Mouse (Mus musculus) embryo, embryonic 9.5 days (tissue): ENCODE measurements at regions not wholly inside any gene's neighbourhood (a gene's known extent, or its start where the extent isn't known, plus 50 kb on each side); places are given as distances from the start of the nearest gene placed in this dataset.

Experiments used
- DNase-seq: peaks from one replicate; pipeline ENCODE4 v3.0.0-alpha.2; 2017; ENCODE audit errors: extremely low spot score

- no peak for DNase-seq
These were observed 100.9 kb upstream of the Runx1 start for GRCm38 (mm10) chr16:92926853-92927252.

- no peak for DNase-seq
These were observed 95.0 kb upstream of the Runx1 start for GRCm38 (mm10) chr16:92920947-92921346.

GRCm38 (mm10) chr16:92917356-92917755 lies 91.4 kb upstream of the Runx1 start:
- DNase-seq, result no peak

GRCm38 (mm10) chr16:92915651-92916050 lies 89.7 kb upstream of the Runx1 start:
- no peak for DNase-seq

GRCm38 (mm10) chr16:92906873-92907272 lies 80.9 kb upstream of the Runx1 start:
- DNase-seq, result no peak

GRCm38 (mm10) chr16:92905626-92906025 lies 79.7 kb upstream of the Runx1 start:
- DNase-seq, result no peak

- DNase-seq, result no peak
These were observed 78.0 kb upstream of the Runx1 start for GRCm38 (mm10) chr16:92903892-92904473.

GRCm38 (mm10) chr16:92903486-92903885 lies 77.5 kb upstream of the Runx1 start:
- no peak for DNase-seq

- no peak for DNase-seq
These were observed 73.8 kb upstream of the Runx1 start for GRCm38 (mm10) chr16:92899704-92900103.

GRCm38 (mm10) chr16:92891741-92892140 lies 65.8 kb upstream of the Runx1 start:
- DNase-seq, result no peak

- no peak for DNase-seq
These were observed 64.8 kb upstream of the Runx1 start for GRCm38 (mm10) chr16:92890713-92891112.

GRCm38 (mm10) chr16:92889537-92889936 lies 63.6 kb upstream of the Runx1 start:
- DNase-seq, result no peak

GRCm38 (mm10) chr16:92886226-92886625 lies 60.3 kb upstream of the Runx1 start:
- DNase-seq, result no peak

GRCm38 (mm10) chr16:92883821-92884272 lies 57.9 kb upstream of the Runx1 start:
- peak; percentile 39 for DNase-seq

GRCm38 (mm10) chr16:92880356-92881043 lies 54.6 kb upstream of the Runx1 start:
- no peak for DNase-seq

GRCm38 (mm10) chr16:92878081-92878480 lies 52.1 kb upstream of the Runx1 start:
- DNase-seq, result no peak
